Mouse (Mus musculus): ENCODE data around the gene Polr2e. TPM values are rescaled to one million over a fixed set of nuclear protein-coding genes. Genes with fewer than 3 reads are reported as not detected.

Gene Polr2e
- polyA plus RNA-seq, 1 experiment from 2014 or later, result 145 TPM

- H3K27ac ChIP-seq (replicated peaks), result no peak overlapping the region
- 71% methylated on average over 20 of the region's 20 CpGs for WGBS
- no peaks in the 10 kb centered on the region for H3K36me3 ChIP-seq
- H3K4me3 ChIP-seq, result no peak overlapping the region
- no peak overlapping the region for H3K9ac ChIP-seq
- no peaks in the 10 kb centered on the region for H3K27me3 ChIP-seq
- no peak for ATAC-seq (ENCODE audit: low FRiP score, low read depth)
- H3K9me3 ChIP-seq, result no peaks in the 10 kb centered on the region
- H3K4me1 ChIP-seq (replicated peaks), result no peaks in the 10 kb centered on the region
- H3K4me2 ChIP-seq, result no peak overlapping the region
Measured at GRCm38 (mm10) chr10:80027681-80028520, 11.7 kb downstream of the Polr2e start.

- Histone ChIP-seq H3K4me2 (no peak overlapping the region), H3K9me3 (no peaks in the 10 kb centered on the region), H3K9ac (no peak overlapping the region), H3K27me3 (no peaks in the 10 kb centered on the region), H3K4me3 (no peak overlapping the region), H3K27ac (replicated peaks) (no peak overlapping the region), H3K36me3 (no peaks in the 10 kb centered on the region), H3K4me1 (replicated peaks) (no peaks in the 10 kb centered on the region)
- ATAC-seq (ENCODE audit: low FRiP score, low read depth), result no peak
- WGBS, result 62% methylated on average over 12 of the region's 12 CpGs
Measured at GRCm38 (mm10) chr10:80025889-80026288, 13.7 kb downstream of the Polr2e start.

- no peaks in the 10 kb centered on the region for H3K9me3 ChIP-seq
Measured at GRCm38 (mm10) chr10:80025463-80025862, 14.1 kb downstream of the Polr2e start.

GRCm38 (mm10) chr10:80025044-80025347, 14.6 kb downstream of the Polr2e start:
- no peaks in the 10 kb centered on the region for H3K36me3 ChIP-seq
- peaks cover 5% of the 10 kb centered on the region; the same call in 1 of the 2 replicates for H3K27me3 ChIP-seq
- H3K27ac ChIP-seq (replicated peaks), result no peak overlapping the region
- 64% methylated on average over 4 of the region's 4 CpGs for WGBS
- H3K9me3 ChIP-seq, result no peaks in the 10 kb centered on the region
- H3K9ac ChIP-seq, result no peak overlapping the region
- no peak overlapping the region for H3K4me3 ChIP-seq
- no peaks in the 10 kb centered on the region for H3K4me1 ChIP-seq (replicated peaks)
- H3K4me2 ChIP-seq, result no peak overlapping the region
- no peak for ATAC-seq (ENCODE audit: low FRiP score, low read depth)

More at GRCm38 (mm10) chr10:80025463-80025862, 14.1 kb downstream of the Polr2e start:
- no peak overlapping the region for H3K4me2 ChIP-seq
- WGBS, result 75% methylated on average over 10 of the region's 10 CpGs
- no peaks in the 10 kb centered on the region for H3K36me3 ChIP-seq
- ATAC-seq (ENCODE audit: low FRiP score, low read depth), result no peak
- H3K4me3 ChIP-seq, result no peak overlapping the region
- H3K4me1 ChIP-seq (replicated peaks), result no peaks in the 10 kb centered on the region
- peaks cover 2% of the 10 kb centered on the region; the same call in 1 of the 2 replicates for H3K27me3 ChIP-seq
- no peak overlapping the region for H3K9ac ChIP-seq
- H3K27ac ChIP-seq (replicated peaks), result no peak overlapping the region

GRCm38 (mm10) chr10:80024229-80025043, 15.2 kb downstream of the Polr2e start:
- H3K4me2 ChIP-seq, result no peak overlapping the region
- H3K4me1 ChIP-seq (replicated peaks), result no peaks in the 10 kb centered on the region
- no peak overlapping the region for H3K27ac ChIP-seq (replicated peaks)
- WGBS, result 79% methylated on average over 15 of the region's 15 CpGs
- ATAC-seq (ENCODE audit: low FRiP score, low read depth), result no peak
- no peaks in the 10 kb centered on the region for H3K36me3 ChIP-seq
- no peak overlapping the region for H3K9ac ChIP-seq
- H3K4me3 ChIP-seq, result no peak overlapping the region
- H3K9me3 ChIP-seq, result no peaks in the 10 kb centered on the region
- H3K27me3 ChIP-seq, result peaks cover 10% of the 10 kb centered on the region

GRCm38 (mm10) chr10:80023758-80024157, 15.8 kb downstream of the Polr2e start:
- Histone ChIP-seq H3K4me3 (no peak overlapping the region), H3K9ac (no peak overlapping the region), H3K9me3 (no peaks in the 10 kb centered on the region), H3K4me2 (no peak overlapping the region), H3K4me1 (replicated peaks) (no peaks in the 10 kb centered on the region), H3K36me3 (no peaks in the 10 kb centered on the region), H3K27ac (replicated peaks) (no peak overlapping the region), H3K27me3 (peaks cover 17% of the 10 kb centered on the region)
- ATAC-seq (ENCODE audit: low FRiP score, low read depth), result no peak
- 89% methylated on average over 5 of the region's 5 CpGs for WGBS

GRCm38 (mm10) chr10:80022806-80023205, 16.8 kb downstream of the Polr2e start:
- no peak overlapping the region for H3K4me2 ChIP-seq
- H3K9me3 ChIP-seq, result no peaks in the 10 kb centered on the region
- no peak overlapping the region for H3K9ac ChIP-seq
- H3K4me3 ChIP-seq, result no peak overlapping the region
- WGBS, result 95% methylated on average over 8 of the region's 8 CpGs
- H3K27me3 ChIP-seq, result peaks cover 18% of the 10 kb centered on the region
- no peak overlapping the region for H3K27ac ChIP-seq (replicated peaks)
- H3K36me3 ChIP-seq, result no peaks in the 10 kb centered on the region
- no peak for ATAC-seq (ENCODE audit: low FRiP score, low read depth)
- no peaks in the 10 kb centered on the region for H3K4me1 ChIP-seq (replicated peaks)

- H3K36me3 ChIP-seq, result no peaks in the 10 kb centered on the region
- H3K27ac ChIP-seq (replicated peaks), result no peak overlapping the region
- H3K4me2 ChIP-seq, result no peak overlapping the region
- H3K4me1 ChIP-seq (replicated peaks), result no peaks in the 10 kb centered on the region
- no peak overlapping the region for H3K4me3 ChIP-seq
- H3K9ac ChIP-seq, result no peak overlapping the region
- no peaks in the 10 kb centered on the region for H3K9me3 ChIP-seq
- WGBS, result 94% methylated on average over 12 of the region's 12 CpGs
- peaks cover 20% of the 10 kb centered on the region for H3K27me3 ChIP-seq
- no peak for ATAC-seq (ENCODE audit: low FRiP score, low read depth)
Measured at GRCm38 (mm10) chr10:80022164-80022563, 17.4 kb downstream of the Polr2e start.

- no peak overlapping the region for H3K9ac ChIP-seq
- no peak overlapping the region for H3K4me3 ChIP-seq
- H3K4me1 ChIP-seq (replicated peaks), result no peaks in the 10 kb centered on the region
- no peak overlapping the region for H3K4me2 ChIP-seq
- no peaks in the 10 kb centered on the region for H3K9me3 ChIP-seq
- no peaks in the 10 kb centered on the region for H3K36me3 ChIP-seq
- H3K27me3 ChIP-seq, result peaks cover 20% of the 10 kb centered on the region
- no peak for ATAC-seq (ENCODE audit: low FRiP score, low read depth)
- 93% methylated on average over 13 of the region's 13 CpGs for WGBS
- H3K27ac ChIP-seq (replicated peaks), result no peak overlapping the region
Measured at GRCm38 (mm10) chr10:80021320-80021641, 18.3 kb downstream of the Polr2e start.

- H3K27ac ChIP-seq (replicated peaks), result no peak overlapping the region
- no peak overlapping the region for H3K9ac ChIP-seq
- no peak overlapping the region for H3K4me3 ChIP-seq
- ATAC-seq (ENCODE audit: low FRiP score, low read depth), result no peak
- H3K4me2 ChIP-seq, result no peak overlapping the region
- no peaks in the 10 kb centered on the region for H3K4me1 ChIP-seq (replicated peaks)
- no peaks in the 10 kb centered on the region for H3K36me3 ChIP-seq
- H3K27me3 ChIP-seq, result peaks cover 23% of the 10 kb centered on the region
- no peaks in the 10 kb centered on the region for H3K9me3 ChIP-seq
- WGBS, result 83% methylated on average over 18 of the region's 18 CpGs
Measured at GRCm38 (mm10) chr10:80020603-80021319, 18.8 kb downstream of the Polr2e start.

- H3K4me1 ChIP-seq (replicated peaks), result no peaks in the 10 kb centered on the region
- H3K36me3 ChIP-seq, result no peaks in the 10 kb centered on the region
- H3K9ac ChIP-seq, result no peak overlapping the region
- no peak overlapping the region for H3K27ac ChIP-seq (replicated peaks)
- H3K9me3 ChIP-seq, result no peaks in the 10 kb centered on the region
- 31% methylated on average over 11 of the region's 11 CpGs for whole genome bisulfite sequencing
- ATAC-seq (ENCODE audit: low FRiP score, low read depth), result no peak
- H3K4me2 ChIP-seq, result no peak overlapping the region
- peaks cover 29% of the 10 kb centered on the region for H3K27me3 ChIP-seq
- H3K4me3 ChIP-seq, result no peak overlapping the region
Measured at GRCm38 (mm10) chr10:80020191-80020590, 19.4 kb downstream of the Polr2e start.
